Mouse (Mus musculus): ENCODE results near the gene Atp5b.
"Not testable (repeated sequence)": the region's sequence is repeated elsewhere in the genome, so short reads cannot be mapped to it uniquely, and the experiment has no call there.

Gene Atp5b

GRCm38 (mm10) chr10:128069201-128069600 lies 13.9 kb upstream of the Atp5b start:
- DNase-seq (ENCODE audit: low read depth, low spot score): no peak

- DNase-seq (ENCODE audit: low read depth, low spot score): not testable (repeated sequence)
These were observed 12.6 kb upstream of the Atp5b start for GRCm38 (mm10) chr10:128070432-128070831.

- not testable (repeated sequence) for DNase-seq (ENCODE audit: low read depth, low spot score)
These were observed 4.8 kb upstream of the Atp5b start for GRCm38 (mm10) chr10:128078269-128078668.

- no peak for DNase-seq (ENCODE audit: low read depth, low spot score)
These were observed 2.6 kb upstream of the Atp5b start for GRCm38 (mm10) chr10:128080496-128080895.

- DNase-seq (ENCODE audit: low read depth, low spot score): no peak
These were observed 1.1 kb upstream of the Atp5b start for GRCm38 (mm10) chr10:128081807-128082476.

GRCm38 (mm10) chr10:128082477-128082808 lies 630 bp upstream of the Atp5b start:
- DNase-seq (ENCODE audit: low read depth, low spot score): no peak

- no peak for DNase-seq (ENCODE audit: low read depth, low spot score)
These were observed 615 bp downstream of the Atp5b start for GRCm38 (mm10) chr10:128083688-128084087.

GRCm38 (mm10) chr10:128084160-128084559 lies 1.1 kb downstream of the Atp5b start:
- DNase-seq (ENCODE audit: low read depth, low spot score): no peak

- no peak for DNase-seq (ENCODE audit: low read depth, low spot score)
These were observed 3.3 kb downstream of the Atp5b start for GRCm38 (mm10) chr10:128086391-128086790.

- DNase-seq (ENCODE audit: low read depth, low spot score): not testable (repeated sequence)
These were observed 4.1 kb downstream of the Atp5b start for GRCm38 (mm10) chr10:128087216-128087615.

GRCm38 (mm10) chr10:128088181-128088580 lies 5.1 kb downstream of the Atp5b start:
- no peak for DNase-seq (ENCODE audit: low read depth, low spot score)

- no peak for DNase-seq (ENCODE audit: low read depth, low spot score)
These were observed 6.8 kb downstream of the Atp5b start for GRCm38 (mm10) chr10:128089842-128090241.

- DNase-seq (ENCODE audit: low read depth, low spot score): peak; percentile 86
These were observed 7.8 kb downstream of the Atp5b start for GRCm38 (mm10) chr10:128090651-128091563.

- DNase-seq (ENCODE audit: low read depth, low spot score): no peak
These were observed 8.8 kb downstream of the Atp5b start, which contains the start of gene Baz2a for GRCm38 (mm10) chr10:128091564-128092505. Gene Baz2a (plus strand): TSS chr10:128091577.

- peak; percentile 55 for DNase-seq (ENCODE audit: low read depth, low spot score)
These were observed 9.7 kb downstream of the Atp5b start for GRCm38 (mm10) chr10:128092506-128093495.

GRCm38 (mm10) chr10:128093496-128094294 lies 10.6 kb downstream of the Atp5b start:
- DNase-seq (ENCODE audit: low read depth, low spot score): no peak

GRCm38 (mm10) chr10:128094340-128094968 lies 11.4 kb downstream of the Atp5b start:
- peak; percentile 71 for DNase-seq (ENCODE audit: low read depth, low spot score)

GRCm38 (mm10) chr10:128095003-128095636 lies 12.0 kb downstream of the Atp5b start:
- DNase-seq (ENCODE audit: low read depth, low spot score): no peak

- no peak for DNase-seq (ENCODE audit: low read depth, low spot score)
These were observed 13.2 kb downstream of the Atp5b start for GRCm38 (mm10) chr10:128096313-128096692.

Measured in embryo, embryonic 11.5 days (tissue).